Mouse (Mus musculus) intestine, embryonic 16.5 days (tissue): ENCODE measurements at regions not wholly inside any gene's neighbourhood (a gene's known extent, or its start where the extent isn't known, plus 50 kb on each side); places are given as distances from the start of the nearest gene placed in this dataset.

ENCODE experiments used
- ATAC-seq: fragments of 200-750 bp; cut with Nextera tagmentation; 2 replicates; pipeline ENCODE4 v1.8.0; 2017; ENCODE audit warnings: moderate TSS enrichment, moderate library complexity
- H3K27ac ChIP-seq: fragments of 300-500 bp; sonication (generic); 2 replicates; pipeline ENCODE4 v1.5.1; 2014; ENCODE audit warnings: mild to moderate bottlenecking, low read length
- H3K27me3 ChIP-seq: fragments of 300-500 bp; sonication (generic); replicated peaks from 2 replicates; pipeline ENCODE4 v1.6.1; 2014; ENCODE audit warnings: low read length, control low read depth, mixed read lengths; ENCODE audit not compliant: control insufficient read depth, insufficient read depth
- H3K36me3 ChIP-seq: fragments of 300-500 bp; sonication (generic); 2 replicates; pipeline ENCODE4 v1.6.1; 2014; ENCODE audit warnings: low read length, control low read depth; ENCODE audit not compliant: control insufficient read depth, insufficient read depth
- H3K4me1 ChIP-seq: fragments of 300-500 bp; sonication (generic); 2 replicates; pipeline ENCODE4 v1.6.1; 2014; ENCODE audit warnings: low read length, control low read depth, mixed read lengths; ENCODE audit not compliant: control insufficient read depth, insufficient read depth
- H3K4me2 ChIP-seq: fragments of 300-500 bp; sonication (generic); 2 replicates; pipeline ENCODE4 v1.6.1; 2014; ENCODE audit warnings: low read depth, low read length, control low read depth
- H3K4me3 ChIP-seq: fragments of 300-500 bp; sonication (generic); 2 replicates; pipeline ENCODE4 v1.5.1; 2014; ENCODE audit warnings: mild to moderate bottlenecking, low read length
- H3K9ac ChIP-seq: fragments of 300-500 bp; sonication (generic); 2 replicates; pipeline ENCODE4 v1.6.1; 2014; ENCODE audit warnings: low read depth, low read length
- H3K9me3 ChIP-seq: fragments of 300-500 bp; sonication (generic); 2 replicates; pipeline ENCODE4 v1.6.1; 2016; ENCODE audit warnings: low read length, control low read depth; ENCODE audit not compliant: control insufficient read depth
- WGBS: fragments of 180-500 bp; shearing (Covaris S2); extraction: QIAGEN DNeasy Blood & Tissue Kit; methylation state at CpG from one replicate; pipeline ENCODE4 v1.1.7; 2014; 5-methylcytosine and 5-hydroxymethylcytosine counted together

DNA sequence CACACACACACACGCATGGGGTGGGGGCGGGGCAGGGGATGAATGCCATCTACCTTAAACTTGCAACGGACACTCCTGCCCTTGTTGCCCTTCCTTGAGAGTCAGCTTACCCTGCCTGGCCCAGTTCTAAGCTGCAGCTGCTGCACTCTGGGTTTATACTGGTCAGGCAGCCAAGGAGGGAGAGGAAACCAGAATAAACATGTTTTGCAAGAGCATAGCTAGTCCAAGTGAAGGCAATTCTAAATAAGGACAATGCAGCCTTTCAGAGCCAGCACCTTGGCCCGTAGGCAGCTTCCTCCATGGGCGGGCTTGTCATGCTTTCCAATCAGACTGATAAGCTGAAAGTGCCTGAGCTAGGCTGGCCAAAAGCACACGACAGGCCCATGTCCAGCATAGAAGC lies 73.7 kb upstream of the Fggy start:
- H3K4me1 ChIP-seq: peaks cover 16% of the 10 kb centered on the region
- WGBS: 36% methylated on average over 6 of the region's 6 CpGs

DNA sequence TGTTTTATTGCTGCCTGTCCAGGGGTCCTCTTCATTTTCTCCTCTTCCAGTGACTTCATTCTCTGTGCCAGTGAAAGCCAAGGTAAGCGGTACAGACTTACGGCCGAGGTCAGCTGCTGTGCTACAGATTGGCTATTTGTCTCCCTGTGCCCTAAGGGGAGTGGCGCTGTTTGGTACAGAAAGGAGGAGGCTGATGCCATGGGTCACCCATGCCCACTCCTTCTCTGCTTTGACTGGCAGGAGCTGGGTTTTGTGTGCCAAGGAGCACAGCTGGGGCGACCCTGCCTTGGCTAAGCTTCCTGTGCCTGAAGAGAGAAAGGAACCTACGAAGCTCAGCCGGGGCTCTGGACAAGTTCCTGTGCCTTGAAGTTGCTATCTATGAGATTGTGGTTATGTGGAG lies 70.0 kb upstream of the Fggy start:
- Histone ChIP-seq H3K9ac (no peak overlapping the region), H3K9me3 (no peaks in the 10 kb centered on the region), H3K4me3 (no peak overlapping the region), H3K36me3 (no peaks in the 10 kb centered on the region), H3K27me3 (no peaks in the 10 kb centered on the region), H3K27ac (peak overlapping the region; percentile 72), H3K4me2 (no peak overlapping the region), H3K4me1 (peaks cover 16% of the 10 kb centered on the region)
- WGBS: 56% methylated on average over 7 of the region's 7 CpGs
- ATAC-seq: peak; percentile 32; the same call in 1 of the 2 replicates

More for the DNA sequence above, 73.7 kb upstream of the Fggy start:
- Histone ChIP-seq H3K4me3 (no peak overlapping the region), H3K9ac (no peak overlapping the region), H3K4me2 (no peak overlapping the region), H3K27me3 (no peaks in the 10 kb centered on the region), H3K9me3 (no peaks in the 10 kb centered on the region), H3K27ac (peak overlapping the region; percentile 20; the same call in 1 of the 2 replicates), H3K36me3 (no peaks in the 10 kb centered on the region)
- peak; percentile 83 for ATAC-seq

DNA sequence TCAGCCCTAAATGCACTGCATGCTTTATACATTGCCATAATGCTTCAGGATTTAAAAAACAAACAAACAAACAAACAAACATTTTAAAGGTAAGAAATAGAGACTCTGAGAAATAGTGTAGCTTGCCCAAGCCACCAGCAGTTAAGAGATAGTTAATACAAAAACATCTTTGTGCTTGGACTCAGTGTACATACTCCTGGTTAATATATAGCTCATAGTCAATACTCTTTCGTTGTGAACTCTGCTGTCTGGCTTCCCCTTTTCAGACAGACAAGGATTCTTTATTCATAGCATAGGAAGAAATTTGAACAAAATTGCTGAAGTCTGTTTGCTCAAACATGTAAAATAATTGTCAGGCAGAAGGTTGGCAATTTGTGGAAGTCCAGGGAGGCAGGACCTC lies 69.3 kb upstream of the Fggy start:
- Histone ChIP-seq H3K4me2 (no peak overlapping the region), H3K36me3 (no peaks in the 10 kb centered on the region), H3K4me3 (no peak overlapping the region), H3K9me3 (no peaks in the 10 kb centered on the region), H3K27ac (peak overlapping the region; percentile 40; the same call in 1 of the 2 replicates), H3K27me3 (no peaks in the 10 kb centered on the region), H3K4me1 (peaks cover 16% of the 10 kb centered on the region), H3K9ac (no peak overlapping the region)
- 33% methylated on average over 1 of the region's 1 CpGs for WGBS
- peak; percentile 61 for ATAC-seq

DNA sequence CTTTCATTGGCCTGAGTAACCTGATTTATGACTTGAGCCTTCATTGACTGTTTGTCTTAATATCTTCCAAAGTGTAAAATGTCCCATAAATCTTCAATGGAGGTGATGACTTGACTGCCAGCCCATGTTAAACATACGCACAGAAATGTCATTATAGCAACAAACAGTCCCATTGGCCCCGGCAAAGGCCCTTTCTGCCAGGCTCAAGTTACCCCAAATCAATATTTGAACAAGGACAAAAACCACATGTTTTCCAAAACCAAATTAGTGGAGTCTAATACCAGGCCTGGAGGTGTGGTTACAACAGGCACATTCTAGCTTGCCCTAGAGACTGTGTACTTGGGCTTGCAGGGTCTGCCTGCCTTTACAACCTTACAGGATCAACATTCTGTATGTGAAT lies 68.2 kb upstream of the Fggy start:
- no peak overlapping the region for H3K4me2 ChIP-seq
- no peak overlapping the region for H3K4me3 ChIP-seq
- no peak overlapping the region for H3K9ac ChIP-seq
- H3K4me1 ChIP-seq: peaks cover 10% of the 10 kb centered on the region
- H3K27ac ChIP-seq: no peak overlapping the region
- no peaks in the 10 kb centered on the region for H3K36me3 ChIP-seq
- 50% methylated on average over 2 of the region's 2 CpGs for WGBS
- 0 out of 2 replicates have a peak, but pooled peaks have one; percentile 15 for ATAC-seq
- no peaks in the 10 kb centered on the region for H3K27me3 ChIP-seq
- H3K9me3 ChIP-seq: no peaks in the 10 kb centered on the region

DNA sequence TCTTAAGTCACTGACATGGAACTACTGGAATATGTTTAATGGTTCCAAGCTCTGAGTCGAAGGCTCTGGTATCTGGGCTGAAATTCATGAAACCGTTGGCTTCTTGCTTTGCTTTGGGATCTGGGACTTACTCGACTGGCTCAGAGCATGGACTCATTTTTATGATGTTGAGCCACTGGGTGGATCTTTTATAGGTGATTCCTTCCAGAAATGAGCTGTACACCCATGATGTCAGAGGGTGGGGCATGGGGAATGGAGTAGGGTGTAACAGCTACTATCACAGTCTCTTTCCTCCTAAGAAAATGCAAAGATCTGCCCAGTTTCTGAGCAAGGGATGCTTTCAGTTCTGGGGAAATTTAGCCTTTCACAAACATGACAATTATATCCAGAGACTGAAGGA lies 57.0 kb upstream of the Fggy start:
- Histone ChIP-seq H3K27me3 (no peaks in the 10 kb centered on the region), H3K4me3 (no peak overlapping the region), H3K36me3 (no peaks in the 10 kb centered on the region), H3K27ac (no peak overlapping the region), H3K4me1 (no peaks in the 10 kb centered on the region), H3K4me2 (no peak overlapping the region), H3K9me3 (no peaks in the 10 kb centered on the region), H3K9ac (no peak overlapping the region)
- no peak for ATAC-seq
- 88% methylated on average over 3 of the region's 3 CpGs for WGBS

DNA sequence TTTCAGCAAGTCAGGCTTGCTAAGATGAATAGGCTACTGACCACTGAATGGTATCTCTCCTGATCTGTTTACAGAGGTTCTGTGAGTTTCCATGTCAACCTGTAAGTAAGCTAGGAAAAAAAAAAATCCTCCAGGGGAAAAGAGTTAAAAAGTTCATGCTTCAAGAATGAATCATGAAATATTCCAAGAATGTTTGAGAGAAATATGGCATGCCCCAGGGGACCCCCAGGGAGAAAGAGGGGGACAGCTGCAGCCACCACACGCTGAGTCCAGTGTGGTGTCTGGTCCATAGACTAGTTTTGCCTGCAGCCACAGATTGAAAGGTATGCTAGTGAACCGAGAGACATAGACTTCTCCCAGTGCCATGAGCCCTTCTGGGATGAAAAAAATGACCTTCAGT lies 56.1 kb upstream of the Fggy start:
- Histone ChIP-seq H3K36me3 (no peaks in the 10 kb centered on the region), H3K4me3 (no peak overlapping the region), H3K9ac (no peak overlapping the region), H3K27ac (no peak overlapping the region), H3K4me1 (no peaks in the 10 kb centered on the region), H3K9me3 (no peaks in the 10 kb centered on the region), H3K4me2 (no peak overlapping the region), H3K27me3 (no peaks in the 10 kb centered on the region)
- WGBS: 46% methylated on average over 2 of the region's 2 CpGs
- ATAC-seq: no peak

DNA sequence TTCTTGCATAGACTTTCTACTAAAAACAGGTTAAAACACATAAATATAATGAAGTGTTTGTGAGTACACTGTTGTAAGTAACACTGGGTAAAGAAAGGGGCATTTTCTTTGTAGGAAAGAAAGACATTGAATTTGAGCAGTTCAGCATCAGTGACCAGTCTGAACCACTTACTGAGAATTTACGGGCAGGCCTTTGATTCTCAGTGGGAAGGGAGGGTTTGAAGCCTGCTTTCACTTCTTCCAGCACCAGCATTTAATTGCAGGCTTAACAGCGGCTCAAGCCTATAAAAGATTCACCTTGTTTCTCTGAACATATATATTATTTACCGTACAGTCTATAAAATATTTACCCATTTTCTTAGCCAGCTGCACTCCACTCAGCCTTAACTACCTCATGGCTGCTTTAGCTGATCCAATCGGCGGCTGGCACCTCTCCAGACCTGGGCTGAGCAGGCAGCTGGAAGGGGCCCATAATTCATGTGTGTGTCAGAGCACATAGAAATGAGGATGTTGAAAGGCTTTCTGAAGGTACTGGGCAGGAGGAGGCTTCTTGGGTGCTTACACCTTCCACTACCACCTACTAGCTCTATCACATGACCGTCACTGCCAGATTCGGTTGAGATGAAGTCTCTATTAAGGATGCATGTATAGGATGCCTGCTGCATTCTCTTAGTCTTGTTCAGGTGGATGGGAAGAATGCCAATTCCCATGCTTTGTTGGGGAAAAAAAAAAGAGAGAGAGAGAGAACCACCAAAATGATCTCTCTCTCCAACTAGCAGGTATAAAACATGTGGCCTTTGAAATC lies 50.0 kb upstream of the Fggy start:
- 40% methylated on average over 7 of the region's 7 CpGs for WGBS
- no peak overlapping the region for H3K27ac ChIP-seq
- ATAC-seq: peak; percentile 79
- H3K36me3 ChIP-seq: no peaks in the 10 kb centered on the region
- no peak overlapping the region for H3K4me2 ChIP-seq
- no peaks in the 10 kb centered on the region for H3K27me3 ChIP-seq
- H3K9me3 ChIP-seq: no peaks in the 10 kb centered on the region
- no peak overlapping the region for H3K9ac ChIP-seq
- H3K4me3 ChIP-seq: no peak overlapping the region
- peaks cover 2% of the 10 kb centered on the region for H3K4me1 ChIP-seq
